Mouse (Mus musculus) adrenal gland, postnatal 4 days (tissue): ENCODE results near the gene Eid2. TPM values are rescaled to one million over a fixed set of nuclear protein-coding genes. Genes with fewer than 3 reads are reported as not detected.
"Not testable (repeated sequence)": the region's sequence is repeated elsewhere in the genome, so short reads cannot be mapped to it uniquely, and the experiment has no call there.

Experiments used
- DNase-seq, 2 experiments: peaks; one replicate each; pipeline ENCODE4 v3.0.0; 2021 to 2022; ENCODE audit warnings: low spot score in 2 of 2, mixed read lengths in 2 of 2
- long read RNA-seq, 2 experiments: library from polyadenylated mRNA; stranded (forward); transcript quantifications; one replicate each; pipeline ENCODE4 v2.0.0; 2021
- total RNA-seq, 2 experiments: library from RNA; stranded (reverse); gene quantifications; 2 replicates each; pipeline ENCODE4 v1.2.3; 2021

The Eid2 gene
- total RNA-seq, result 10 to 100 TPM; 32.1 to 33.9 TPM
- long read RNA-seq, experiment 1, transcript Eid2-201 (1 exons, 1,392 nt), result major isoform, 39 of 39 reads
- long read RNA-seq, experiment 1, partial matches to known transcripts, result 0 of 39 reads
- long read RNA-seq, experiment 1, other reads (novel, unspliced or antisense), result 0 of 39 reads
- long read RNA-seq, experiment 2, transcript Eid2-201 (1 exons, 1,392 nt), result major isoform, 62 of 62 reads
- long read RNA-seq, experiment 2, partial matches to known transcripts, result 0 of 62 reads
- long read RNA-seq, experiment 2, other reads (novel, unspliced or antisense), result 0 of 62 reads

- peak; percentile 60 to 77 for DNase-seq
Observed at GRCm38 (mm10) chr7:28267129-28268041, at the start of gene Eid2. Gene Eid2, plus strand, starts transcription at chr7:28267881.

DNA sequence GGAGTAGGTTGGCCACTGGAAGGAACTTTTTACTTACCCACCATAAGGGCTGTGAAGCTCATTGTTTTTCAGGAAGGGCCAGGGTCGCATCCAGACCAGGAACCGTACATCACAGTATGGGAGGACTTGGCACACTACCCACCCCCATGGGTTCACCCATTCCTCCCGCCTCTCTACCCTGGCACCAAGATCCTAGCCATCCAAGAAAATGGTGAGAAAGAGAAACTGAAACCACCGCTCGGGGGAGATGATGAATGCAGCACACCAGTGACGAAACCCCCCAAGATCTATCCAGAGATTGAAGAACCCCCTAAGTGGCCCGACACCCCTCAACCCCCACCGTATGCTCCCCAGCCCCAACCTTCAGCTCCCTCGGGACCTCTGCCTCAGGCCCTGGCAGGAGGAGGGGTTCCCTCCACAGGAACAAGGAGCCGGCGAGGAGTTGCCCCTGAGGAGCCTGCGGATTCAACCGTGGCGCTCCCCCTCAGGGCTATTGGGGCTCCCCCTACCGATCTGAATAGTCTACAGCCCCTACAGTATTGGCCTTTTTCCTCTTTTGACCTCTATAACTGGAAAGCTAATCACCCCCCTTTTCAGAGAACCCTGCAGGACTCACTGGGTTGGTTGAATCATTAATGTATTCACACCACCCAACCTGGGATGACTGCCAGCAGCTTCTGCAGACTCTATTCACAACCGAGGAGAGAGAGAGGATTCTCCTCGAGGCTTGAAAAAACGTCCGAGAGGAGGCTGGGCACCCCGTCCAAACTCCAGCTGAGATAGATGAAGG is 48.5 kb upstream of the Eid2 start:
- not testable (repeated sequence) for DNase-seq

- not testable (repeated sequence) for DNase-seq
Observed at GRCm38 (mm10) chr7:28226836-28227235, 40.8 kb upstream of the Eid2 start.

DNA sequence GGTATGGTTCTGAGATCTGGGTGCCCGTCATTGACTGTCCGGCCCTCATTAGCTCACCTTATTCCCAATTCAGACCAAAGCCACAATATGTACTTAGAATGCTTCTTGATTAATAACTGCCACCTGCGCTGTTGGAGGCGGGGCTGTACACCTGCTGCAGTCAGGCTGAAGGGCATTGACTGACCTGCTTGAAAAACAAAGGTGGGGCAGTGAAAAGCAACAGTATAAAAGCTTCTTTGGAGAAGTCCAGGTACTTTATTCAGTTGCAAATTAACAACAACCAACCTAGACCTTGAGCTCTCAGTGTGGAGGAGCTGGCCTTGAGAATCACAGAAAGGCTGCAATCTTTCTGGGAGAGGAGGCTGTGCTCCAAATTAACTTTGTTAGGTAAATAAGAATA is 40.3 kb upstream of the Eid2 start:
- not testable (repeated sequence) for DNase-seq

DNA sequence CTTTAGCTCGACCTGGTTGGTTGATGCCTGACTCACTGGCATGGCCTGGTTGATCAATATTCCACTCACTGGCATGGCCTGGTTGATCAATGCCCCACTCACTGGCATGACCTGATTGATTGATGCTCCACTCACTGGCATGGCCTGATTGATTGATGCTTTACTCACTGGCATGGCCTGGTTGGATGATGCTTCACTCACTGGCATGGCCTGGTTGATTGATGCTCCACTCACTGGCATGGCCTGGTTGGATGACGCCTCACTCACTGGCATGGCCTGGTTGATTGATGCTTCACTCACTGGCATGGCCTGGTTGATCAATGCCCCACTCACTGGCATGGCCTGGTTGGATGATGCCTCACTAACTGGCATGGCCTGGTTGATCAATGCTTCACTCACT is 23.7 kb upstream of the Eid2 start:
- DNase-seq, result not testable (repeated sequence)

GRCm38 (mm10) chr7:28248957-28249356 is 18.7 kb upstream of the Eid2 start:
- no peak for DNase-seq

DNA sequence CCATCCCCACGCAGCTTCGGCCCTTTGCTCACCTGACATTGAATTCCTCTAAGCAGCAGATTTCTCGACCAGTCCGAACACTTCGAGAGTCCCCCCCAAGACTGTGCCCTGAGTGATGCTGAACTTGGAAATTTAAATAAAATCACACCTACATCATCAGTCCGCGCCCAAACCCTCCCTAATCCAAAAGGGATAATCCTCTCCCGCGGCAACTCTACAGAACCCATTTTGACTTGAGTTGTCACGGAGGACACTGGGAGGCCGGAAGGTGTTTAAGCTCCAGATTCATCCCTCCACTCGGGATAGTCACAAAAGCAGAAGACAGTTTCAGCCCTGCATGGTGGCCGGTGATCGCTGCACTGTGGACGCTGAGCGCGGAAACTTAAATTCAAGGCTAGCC is 15.7 kb upstream of the Eid2 start:
- no peak for DNase-seq

DNA sequence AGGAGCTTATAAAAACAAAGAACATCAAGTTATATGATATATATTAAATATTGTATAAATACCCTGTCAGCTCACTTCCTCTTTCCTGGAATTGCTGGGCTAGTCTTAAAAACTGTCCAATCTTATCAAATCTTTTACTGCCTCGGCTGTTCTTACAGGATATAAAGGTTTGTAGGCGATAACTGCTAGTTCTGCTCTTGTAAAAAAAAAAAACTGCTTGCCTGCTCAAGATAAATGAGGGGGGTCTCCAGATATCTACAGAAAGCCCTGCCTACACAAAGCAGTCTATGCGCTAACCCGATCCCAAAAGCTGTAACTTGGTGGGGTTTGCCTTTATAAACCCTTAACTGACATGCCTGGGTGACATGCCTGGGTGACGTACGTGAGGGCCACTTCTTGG is 13.1 kb upstream of the Eid2 start:
- DNase-seq, result no peak

DNA sequence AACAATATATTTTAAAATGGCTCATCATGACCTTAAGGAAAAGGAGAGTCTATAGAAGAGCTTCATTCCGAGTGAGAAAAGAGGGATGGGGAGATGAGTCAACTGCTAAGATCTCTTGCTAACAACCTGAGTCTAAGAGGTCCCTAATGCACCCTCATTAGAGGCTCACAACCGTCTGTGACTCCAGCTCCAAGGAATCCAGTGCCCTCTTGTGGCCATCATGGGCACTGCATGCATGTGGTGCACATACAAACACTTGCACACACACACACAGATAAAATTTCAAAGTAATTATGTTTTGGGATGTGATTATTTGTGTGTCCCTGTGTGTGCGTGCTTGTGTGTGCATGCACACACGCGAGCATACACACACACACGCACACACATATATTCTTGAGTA is 12.2 kb upstream of the Eid2 start:
- no peak for DNase-seq

DNA sequence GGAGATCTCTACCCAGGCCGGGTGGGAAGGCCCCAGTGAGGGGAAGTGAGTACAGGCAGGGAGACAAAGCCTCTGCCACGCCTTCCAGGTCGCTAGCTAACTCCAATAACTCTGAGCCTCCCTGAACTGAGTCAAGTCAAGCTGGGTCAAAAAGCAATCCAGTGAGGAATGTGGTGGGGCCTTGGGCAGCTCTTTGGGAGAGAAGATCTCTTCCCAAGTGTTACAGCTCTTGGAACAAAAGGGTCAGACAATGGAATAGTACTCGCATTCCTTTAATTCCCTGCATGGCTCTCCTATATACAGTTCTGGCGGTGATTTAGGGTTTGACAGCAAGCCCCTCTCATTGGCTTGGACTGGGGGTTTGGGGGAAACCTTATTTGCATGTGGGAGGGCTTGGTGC is 4.8 kb upstream of the Eid2 start:
- no peak for DNase-seq

DNA sequence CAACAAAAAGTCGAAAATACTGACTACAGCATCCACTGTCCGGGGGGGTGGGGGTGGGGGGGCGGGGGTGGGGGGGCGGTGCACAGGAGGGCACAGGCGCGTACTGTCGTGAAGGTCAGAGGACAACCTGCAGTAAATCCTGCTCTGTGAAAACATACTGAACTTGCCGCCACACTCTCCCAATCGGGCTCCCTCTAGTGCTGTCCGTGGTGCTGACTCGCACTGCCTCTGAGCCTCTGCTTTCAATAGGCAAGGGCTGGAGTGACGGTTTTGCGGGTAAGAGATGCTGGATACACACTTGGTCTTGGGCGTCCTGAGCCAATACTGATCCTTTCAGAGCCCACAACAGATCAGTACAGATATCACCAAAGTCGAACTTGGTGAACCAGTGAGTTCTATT is 3.9 kb upstream of the Eid2 start:
- DNase-seq, result peak; percentile 42 to 52

DNA sequence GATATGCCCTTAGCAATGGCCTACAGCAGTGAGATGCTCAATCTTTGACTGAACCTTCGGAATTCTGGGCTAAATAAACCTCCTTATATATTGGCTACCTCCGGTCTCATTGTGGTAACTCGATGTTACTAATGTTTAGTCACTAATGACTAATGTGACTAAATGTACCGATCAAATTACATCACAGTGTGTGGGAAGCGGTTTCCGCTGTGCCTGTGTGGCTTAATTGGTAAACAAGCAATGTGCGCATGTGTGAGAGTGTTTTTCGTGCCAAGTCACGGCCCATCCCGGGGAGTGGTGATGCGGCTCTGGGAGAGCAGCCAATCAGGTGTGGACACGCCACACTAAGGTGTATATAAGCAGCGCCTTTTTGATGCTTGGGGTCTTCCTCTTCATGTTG is 2.3 kb upstream of the Eid2 start:
- DNase-seq, result no peak

- DNase-seq, result peak in 1 of 2 experiments; percentile 33
Observed at GRCm38 (mm10) chr7:28268042-28268531, 406 bp downstream of the Eid2 start.

GRCm38 (mm10) chr7:28268576-28268975 is 895 bp downstream of the Eid2 start:
- DNase-seq, result no peak

DNA sequence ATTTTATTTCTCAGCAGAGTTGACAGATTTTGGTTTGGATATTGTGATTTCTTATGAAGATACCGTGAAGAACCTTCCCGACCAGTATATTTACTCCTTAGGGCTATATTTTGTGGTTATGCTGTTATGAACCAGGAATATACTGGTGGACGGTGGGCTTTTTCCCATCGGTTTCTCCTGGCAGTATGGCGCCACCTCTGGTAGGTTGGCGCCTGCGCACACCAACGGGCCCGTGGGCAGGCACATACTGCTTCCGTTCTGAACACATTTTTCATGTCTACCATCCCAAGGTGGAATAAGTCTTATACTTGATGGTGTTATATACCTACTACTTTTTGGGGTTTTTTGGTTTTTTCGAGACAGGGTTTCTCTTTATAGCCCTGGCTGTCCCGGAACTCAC is 1.7 kb downstream of the Eid2 start:
- no peak for DNase-seq

DNA sequence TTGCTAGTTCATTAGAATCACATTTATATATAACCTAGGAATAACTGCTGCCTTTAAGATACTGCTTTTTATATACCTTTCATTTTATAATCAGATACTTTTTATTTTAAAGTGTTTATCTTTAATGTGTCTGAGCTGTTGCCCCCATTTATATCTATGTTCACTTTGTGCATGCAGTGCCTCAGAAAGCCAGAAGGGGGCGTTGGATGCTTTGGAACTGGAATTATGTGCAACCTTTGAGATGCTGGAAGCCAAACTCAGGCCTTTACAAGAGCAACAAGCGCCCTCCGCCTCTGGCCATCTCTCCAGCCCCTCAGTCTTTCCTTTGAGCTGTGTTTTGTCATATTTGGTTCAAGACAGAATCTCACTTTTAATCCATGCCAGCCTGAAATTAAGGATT is 4.1 kb downstream of the Eid2 start:
- no peak for DNase-seq

- DNase-seq, result no peak
Observed at GRCm38 (mm10) chr7:28277237-28277614, 9.5 kb downstream of the Eid2 start.

DNA sequence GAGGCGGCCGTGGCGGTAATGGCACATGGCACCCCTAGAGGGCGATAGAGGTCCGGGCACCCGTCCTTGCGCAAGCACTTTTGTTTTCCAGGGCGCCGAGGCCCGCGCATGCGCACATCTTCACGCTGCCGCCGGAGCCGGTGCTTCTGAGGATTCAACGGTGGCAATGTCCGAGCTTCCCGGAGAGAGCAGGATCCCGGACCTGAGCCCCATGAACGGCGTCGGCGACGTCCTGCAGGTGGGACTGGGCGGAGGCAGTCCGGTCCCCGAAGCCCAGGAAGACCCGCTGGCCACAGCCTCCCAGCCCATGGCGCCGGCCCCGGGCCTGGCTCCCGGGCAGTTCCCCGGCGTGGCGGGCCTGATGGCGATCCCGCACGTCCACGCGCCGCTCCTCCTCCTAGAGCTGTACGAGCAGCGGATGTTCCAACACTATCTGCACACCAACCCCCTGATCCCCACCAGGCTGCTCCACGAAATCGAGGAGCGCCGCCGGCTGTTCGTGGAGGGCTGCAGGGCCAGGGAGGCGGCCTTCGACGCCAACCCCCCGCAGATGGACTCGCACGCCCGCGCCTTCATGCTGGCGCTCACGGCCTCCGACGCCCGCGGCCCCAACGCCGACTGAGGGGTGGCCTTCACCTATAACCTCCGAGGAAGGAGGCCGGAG is 10.1 kb downstream of the Eid2 start, which contains the start of gene Eid2b:
TSS of gene Eid2b (plus strand) at position 125 of the 664 bp plus-strand sequence.
- peak; percentile 89 to 95 for DNase-seq

DNA sequence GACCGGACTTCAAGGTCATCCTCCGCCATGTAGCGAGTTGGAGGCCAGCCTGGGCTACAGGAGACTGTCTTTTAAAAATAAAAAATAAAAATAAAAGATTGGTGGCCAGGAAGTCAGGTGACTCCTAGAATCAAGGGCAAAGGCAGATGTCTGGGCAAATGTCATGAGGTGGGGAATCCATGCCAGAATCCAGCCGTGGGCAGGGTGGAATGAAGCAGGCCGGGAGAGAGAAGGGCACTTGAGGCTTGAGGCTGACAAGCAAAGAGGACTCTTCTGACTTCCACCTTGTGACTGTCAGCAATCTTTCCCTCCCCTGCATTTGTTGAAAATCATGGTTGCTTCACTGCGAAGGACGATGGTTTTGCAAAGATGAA is 10.6 kb downstream of the Eid2 start:
- no peak for DNase-seq

DNA sequence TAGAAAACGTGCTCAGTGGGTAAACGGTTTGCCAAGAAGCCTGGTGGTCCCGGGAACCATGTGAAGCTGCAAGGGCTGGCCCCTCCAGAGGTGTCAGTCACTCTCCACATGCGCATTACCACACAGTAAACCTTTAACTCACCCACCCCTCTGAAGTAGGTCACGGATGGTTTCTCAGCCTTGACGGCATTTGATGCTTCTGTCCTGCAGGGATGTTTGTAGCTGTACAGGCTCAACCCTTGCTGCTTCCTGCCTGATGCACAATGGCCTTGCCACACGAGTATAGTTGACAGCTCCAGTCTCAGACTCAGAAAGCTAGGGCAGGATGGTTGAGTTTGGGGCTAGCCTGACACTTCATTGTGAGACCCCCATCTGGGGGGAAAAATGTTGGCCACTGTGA is 12.9 kb downstream of the Eid2 start:
- DNase-seq, result no peak

GRCm38 (mm10) chr7:28290165-28290564 is 22.5 kb downstream of the Eid2 start:
- no peak for DNase-seq
